In genomic region chr11:61949315-61949714, GRCm38 (mm10) we compare ENCODE assay signal across 8 mouse cellular contexts. TPM values are rescaled to one million over a fixed set of nuclear protein-coding genes. Genes with fewer than 3 reads are reported as not detected.
DNase-seq lines count a peak whose midpoint lies in the region; ATAC-seq and TF ChIP-seq lines count a peak whose summit lies in the region.
"Had no signal": no experiment of that assay in that cellular context is flagged by ENCODE, and none has a peak within 500 bp of the region (broad histone marks: within the 10 kb centered on the region; RNA-seq: fewer than 3 reads in every experiment).

No protein-coding gene starts in this region.

- no peak overlapping the region for H3K4me2 ChIP-seq in hindbrain, embryonic 14.5 days (replicated peaks)
- H3K4me2 ChIP-seq in hindbrain, embryonic 16.5 days (ENCODE audit: low read length): no peak overlapping the region
- no peak overlapping the region for H3K4me2 ChIP-seq in CH12.LX (ENCODE audit: insufficient read depth, low read depth, poor library complexity, severe bottlenecking)
- H3K4me2 ChIP-seq in embryonic facial prominence, embryonic 11.5 days (ENCODE audit: low read depth, low read length): no peak overlapping the region

- no peak for TF ChIP-seq POLR2A in CH12.LX (IDR thresholded peaks at IDR 0.05; ENCODE audit: low read depth, low read length)

- no peaks in the 10 kb centered on the region for H3K4me1 ChIP-seq in hindbrain, embryonic 14.5 days (replicated peaks; ENCODE audit: control insufficient read depth, insufficient read depth, low read length)
- H3K4me1 ChIP-seq in hindbrain, embryonic 16.5 days (ENCODE audit: control insufficient read depth, insufficient read depth, low read depth, low read length): no peaks in the 10 kb centered on the region
- H3K4me1 ChIP-seq in CH12.LX (ENCODE audit: control insufficient read depth in 1 of 2, insufficient read depth in 2 of 2): peaks cover 0 to 13% of the 10 kb centered on the region in 2 experiments; a peak in 2 of 4 replicates
- no peaks in the 10 kb centered on the region for H3K4me1 ChIP-seq in embryonic facial prominence, embryonic 11.5 days (ENCODE audit: control insufficient read depth, insufficient read depth, low read length)

- peak; percentile 70 for TF ChIP-seq RAD21 in CH12.LX (IDR thresholded peaks at IDR 0.05; ENCODE audit: low read depth, low read length)

- intact Hi-C loops in left cerebral cortex, postnatal 10 days (cut with DNase I): loop anchor here (5.0 kb wide), 2 partner anchors 178 to 333 kb away; partner anchors contain the start of genes Ttc19 and Zswim7

- TF ChIP-seq CTCF in CH12.LX (conservative IDR thresholded peaks at IDR 0.05 in 1 of 2, IDR thresholded peaks at IDR 0.05 in 1 of 2; ENCODE audit: low read depth in 2 of 2, low read length in 2 of 2): peak in 1 of 2 experiments; percentile 79; a peak in 3 of 4 replicates

- no peaks in the 10 kb centered on the region for H3K9me3 ChIP-seq in hindbrain, embryonic 14.5 days (ENCODE audit: control insufficient read depth, low read length)
- H3K9me3 ChIP-seq in hindbrain, embryonic 16.5 days (ENCODE audit: control insufficient read depth, low read length): no peaks in the 10 kb centered on the region
- no peaks in the 10 kb centered on the region for H3K9me3 ChIP-seq in CH12.LX (replicated peaks; ENCODE audit: low read length)
- H3K9me3 ChIP-seq in embryonic facial prominence, embryonic 11.5 days (replicated peaks; ENCODE audit: control insufficient read depth, low read length): no peaks in the 10 kb centered on the region

- no peaks in the 10 kb centered on the region for H3K79me2 ChIP-seq in CH12.LX (replicated peaks; ENCODE audit: control insufficient read depth, extremely low read depth, insufficient read depth, poor library complexity, severe bottlenecking)

- H3K9ac ChIP-seq in hindbrain, embryonic 14.5 days: no peak overlapping the region
- no peak overlapping the region for H3K9ac ChIP-seq in hindbrain, embryonic 16.5 days (ENCODE audit: low read depth, low read length)
- no peak overlapping the region for H3K9ac ChIP-seq in CH12.LX (ENCODE audit: insufficient read depth, low read depth)
- H3K9ac ChIP-seq in embryonic facial prominence, embryonic 11.5 days (replicated peaks; ENCODE audit: low read length): no peak overlapping the region

- in situ Hi-C loops in CH12.LX (cut with MboI; ENCODE audit: low pct_ligation_motif_present, low pct_unique_long_range_greater_than_20kb, low sequenced_read_pairs): no loop called here

- 0% methylated on average over 3 of the region's 3 CpGs for WGBS in hindbrain, embryonic 14.5 days
- 3% methylated on average over 3 of the region's 3 CpGs for WGBS in hindbrain, embryonic 16.5 days
- 1% methylated on average over 3 of the region's 3 CpGs for WGBS in embryonic facial prominence, embryonic 11.5 days

- no peaks in the 10 kb centered on the region for H3K27me3 ChIP-seq in hindbrain, embryonic 14.5 days (ENCODE audit: control insufficient read depth, insufficient read depth, low read length)
- no peaks in the 10 kb centered on the region; the same call in 1 of the 2 replicates for H3K27me3 ChIP-seq in hindbrain, embryonic 16.5 days (replicated peaks; ENCODE audit: control insufficient read depth, insufficient read depth, low read length)
- H3K27me3 ChIP-seq in CH12.LX (replicated peaks): no peaks in the 10 kb centered on the region
- H3K27me3 ChIP-seq in embryonic facial prominence, embryonic 11.5 days (ENCODE audit: control insufficient read depth, insufficient read depth, low read length): no peaks in the 10 kb centered on the region

- no peak for ATAC-seq in hindbrain, embryonic 14.5 days (ENCODE audit: low FRiP score)
- ATAC-seq in hindbrain, embryonic 16.5 days: no peak
- ATAC-seq in embryonic facial prominence, embryonic 11.5 days (replicated peaks; ENCODE audit: insufficient number of reproducible peaks, low FRiP score, low TSS enrichment, low read depth): no peak

- no peak for TF ChIP-seq EP300 in CH12.LX (IDR thresholded peaks at IDR 0.05; ENCODE audit: low read length)

- DNase-seq in hindbrain, embryonic 14.5 days (ENCODE audit: low spot score): peak; percentile 85
- DNase-seq in CH12.LX (ENCODE audit: extremely low read depth): peak; percentile 61
- DNase-seq in WW6 (ENCODE audit: low read depth, low spot score): peak; percentile 34
- DNase-seq in embryonic facial prominence, embryonic 11.5 days (ENCODE audit: low spot score): peak; percentile 83
- DNase-seq in left cerebral cortex, postnatal 10 days (ENCODE audit: extremely low spot score in 1 of 2, low spot score in 2 of 2): peak; percentile 41 to 66
- peak; percentile 19 to 33 for DNase-seq in natural killer cell, adult 2 months (ENCODE audit: low spot score in 2 of 2)

- no peak overlapping the region for H3K4me3 ChIP-seq in hindbrain, embryonic 14.5 days (replicated peaks; ENCODE audit: low read length)
- no peak overlapping the region for H3K4me3 ChIP-seq in hindbrain, embryonic 16.5 days (ENCODE audit: low read length)
- H3K4me3 ChIP-seq in CH12.LX (replicated peaks in 1 of 3; ENCODE audit: low read depth in 2 of 3, low read length in 2 of 3, poor library complexity in 1 of 3): no peak overlapping the region
- no peak overlapping the region for H3K4me3 ChIP-seq in embryonic facial prominence, embryonic 11.5 days (ENCODE audit: low read depth, low read length)

- H3K36me3 ChIP-seq in hindbrain, embryonic 14.5 days (replicated peaks; ENCODE audit: control insufficient read depth, insufficient read depth): no peaks in the 10 kb centered on the region
- no peaks in the 10 kb centered on the region for H3K36me3 ChIP-seq in hindbrain, embryonic 16.5 days (ENCODE audit: control insufficient read depth, insufficient read depth, low read length)
- H3K36me3 ChIP-seq in CH12.LX (replicated peaks in 1 of 2; ENCODE audit: control insufficient read depth in 1 of 2, insufficient read depth in 1 of 2, low read length in 1 of 2): no peaks in the 10 kb centered on the region
- no peaks in the 10 kb centered on the region for H3K36me3 ChIP-seq in embryonic facial prominence, embryonic 11.5 days (replicated peaks; ENCODE audit: control insufficient read depth, insufficient read depth, low read depth, low read length)

- H3K27ac ChIP-seq in hindbrain, embryonic 14.5 days: no peak overlapping the region
- H3K27ac ChIP-seq in hindbrain, embryonic 16.5 days (ENCODE audit: low read depth, low read length): no peak overlapping the region
- no peak overlapping the region for H3K27ac ChIP-seq in CH12.LX (ENCODE audit: insufficient read depth, low read depth)
- H3K27ac ChIP-seq in embryonic facial prominence, embryonic 11.5 days (replicated peaks; ENCODE audit: low read depth, low read length): no peak overlapping the region
- H3K27ac ChIP-seq: macrophage had no signal

- dilution Hi-C loops in CH12.LX (cut with MboI; ENCODE audit: extremely low pct_ligation_motif_present, extremely low pct_unique_long_range_greater_than_20kb, low sequenced_read_pairs): no loop called here

TF ChIP-seq in CH12.LX, 34 proteins besides CTCF, POLR2A, EP300 and RAD21:
- TF ChIP-seq MAX (IDR thresholded peaks at IDR 0.05; ENCODE audit: low read length): no peak
- no peak for TF ChIP-seq IRF4 (IDR thresholded peaks at IDR 0.05; ENCODE audit: low read depth, low read length)
- peak; percentile 61 for TF ChIP-seq SMC3 (IDR thresholded peaks at IDR 0.05; ENCODE audit: low read depth, low read length)
- peak; percentile 43; the same call in 1 of the 2 replicates for TF ChIP-seq MYC (IDR thresholded peaks at IDR 0.05; ENCODE audit: low read depth, low read length)
- 0 out of 2 replicates have a peak, but pooled peaks have one; percentile 3 for TF ChIP-seq ZC3H11A (IDR thresholded peaks at IDR 0.05; ENCODE audit: low read depth, low read length)
- TF ChIP-seq USF2 (conservative IDR thresholded peaks at IDR 0.05; ENCODE audit: low read depth, low read length): no peak
- TF ChIP-seq TCF12 (IDR thresholded peaks at IDR 0.05; ENCODE audit: low read depth, low read length): no peak
- no peak for TF ChIP-seq MXI1 (IDR thresholded peaks at IDR 0.05; ENCODE audit: low read depth, low read length)
- peak; percentile 39; the same call in 1 of the 2 replicates for TF ChIP-seq CHD2 (IDR thresholded peaks at IDR 0.05; ENCODE audit: low read length)

RNA-seq across cellular contexts. Expression of gene Specc1, which starts 7.2 kb away (rescaled TPM):
- 11.5 TPM in 2 replicates for polyA plus RNA-seq in hindbrain, embryonic 14.5 days (2014; fragmentation: Nextera tagmentation; extraction: Ambion mirVana)
- polyA plus RNA-seq in hindbrain, embryonic 16.5 days (2015; fragmentation: Nextera tagmentation; extraction: Ambion mirVana): 12.3 and 14.3 TPM in 2 replicates
- total RNA-seq in CH12.LX (2012; rRNA removed): 15.5 and 16.7 TPM in 2 replicates
- total RNA-seq in CH12.LX (2014; rRNA removed): 7.3 and 7.6 TPM in 2 replicates
- polyA plus RNA-seq in CH12.LX (2012; ENCODE audit: insufficient read length, low read depth): 18.4 and 18.6 TPM in 2 replicates
- 15.3 and 17.2 TPM in 2 replicates for polyA plus RNA-seq in embryonic facial prominence, embryonic 11.5 days (2014; fragmentation: Nextera tagmentation; extraction: Ambion mirVana)
- 10 to 100 TPM; 31.0 to 31.1 TPM for total RNA-seq in left cerebral cortex, postnatal 10 days (2021)

RNA-seq across cellular contexts. Expression of gene Akap10, which starts 19.3 kb away (rescaled TPM):
- 14.2 and 14.4 TPM in 2 replicates for polyA plus RNA-seq in hindbrain, embryonic 14.5 days (2014; fragmentation: Nextera tagmentation; extraction: Ambion mirVana)
- polyA plus RNA-seq in hindbrain, embryonic 16.5 days (2015; fragmentation: Nextera tagmentation; extraction: Ambion mirVana): 9.7 and 10.9 TPM in 2 replicates
- total RNA-seq in CH12.LX (2012; rRNA removed) (24.1 and 25.6 TPM in 2 replicates), CH12.LX (2014; rRNA removed) (37.3 and 38.4 TPM in 2 replicates)
- 23.7 and 25.3 TPM in 2 replicates for polyA plus RNA-seq in CH12.LX (2012; ENCODE audit: insufficient read length, low read depth)
- 15.5 and 16.7 TPM in 2 replicates for polyA plus RNA-seq in embryonic facial prominence, embryonic 11.5 days (2014; fragmentation: Nextera tagmentation; extraction: Ambion mirVana)
- 10 to 100 TPM; 28.4 to 31.2 TPM for total RNA-seq in left cerebral cortex, postnatal 10 days (2021)

Comparison
In these comparisons a context has a peak if more than half of its experiments do, and no peak if none do; other contexts are left out.
1. DNase-seq: peak in every context shown above with its lines; median percentile 85 in hindbrain, embryonic 14.5 days; 83 in embryonic facial prominence, embryonic 11.5 days; 61 in CH12.LX; 54 in left cerebral cortex, postnatal 10 days; 34 in WW6; 26 in natural killer cell, adult 2 months.